Mouse (Mus musculus): ENCODE data around the gene Arfip1. TPM values are rescaled to one million over a fixed set of nuclear protein-coding genes. Genes with fewer than 3 reads are reported as not detected.

Gene Arfip1
- total RNA-seq, 2 experiments from 2014 or later, result 20.8 to 32.4 TPM

- peak; percentile 40; the same call in 1 of the 2 replicates for ATAC-seq (replicated peaks; ENCODE audit: poor library complexity)
Measured at GRCm38 (mm10) chr3:84492657-84493056, 89.8 kb downstream of the Arfip1 start.

GRCm38 (mm10) chr3:84492148-84492547 is 90.3 kb downstream of the Arfip1 start:
- peak; percentile 84 for ATAC-seq (replicated peaks; ENCODE audit: poor library complexity)

- ATAC-seq (replicated peaks; ENCODE audit: poor library complexity), result no peak
Measured at GRCm38 (mm10) chr3:84488716-84489115, 93.7 kb downstream of the Arfip1 start.

- ATAC-seq (replicated peaks; ENCODE audit: poor library complexity), result no peak
Measured at GRCm38 (mm10) chr3:84484891-84485290, 97.5 kb downstream of the Arfip1 start.

GRCm38 (mm10) chr3:84484333-84484732 is 98.1 kb downstream of the Arfip1 start:
- no peak for ATAC-seq (replicated peaks; ENCODE audit: poor library complexity)

GRCm38 (mm10) chr3:84482121-84482520 is 100.3 kb downstream of the Arfip1 start:
- no peak for ATAC-seq (replicated peaks; ENCODE audit: poor library complexity)

GRCm38 (mm10) chr3:84481104-84481503 is 101.3 kb downstream of the Arfip1 start:
- peak; percentile 56 for ATAC-seq (replicated peaks; ENCODE audit: poor library complexity)

- ATAC-seq (replicated peaks; ENCODE audit: poor library complexity), result peak; percentile 29
Measured at GRCm38 (mm10) chr3:84480006-84480897, 102.2 kb downstream of the Arfip1 start, which contains the start of gene Fhdc1. TSS of gene Fhdc1 (minus strand) at chr3:84480429.

- ATAC-seq (replicated peaks; ENCODE audit: poor library complexity), result peak; percentile 52
Measured at GRCm38 (mm10) chr3:84479293-84480005, 103.0 kb downstream of the Arfip1 start.

GRCm38 (mm10) chr3:84478896-84479292 is 103.5 kb downstream of the Arfip1 start:
- no peak for ATAC-seq (replicated peaks; ENCODE audit: poor library complexity)

- ATAC-seq (replicated peaks; ENCODE audit: poor library complexity), result no peak
Measured at GRCm38 (mm10) chr3:84478195-84478594, 104.2 kb downstream of the Arfip1 start.

- ATAC-seq (replicated peaks; ENCODE audit: poor library complexity), result no peak
Measured at GRCm38 (mm10) chr3:84477498-84477897, 104.9 kb downstream of the Arfip1 start.

- no peak for ATAC-seq (replicated peaks; ENCODE audit: poor library complexity)
Measured at GRCm38 (mm10) chr3:84474981-84475775, 107.2 kb downstream of the Arfip1 start.

GRCm38 (mm10) chr3:84474398-84474797 is 108.0 kb downstream of the Arfip1 start:
- no peak for ATAC-seq (replicated peaks; ENCODE audit: poor library complexity)

GRCm38 (mm10) chr3:84472955-84473354 is 109.5 kb downstream of the Arfip1 start:
- no peak for ATAC-seq (replicated peaks; ENCODE audit: poor library complexity)

GRCm38 (mm10) chr3:84472527-84472926 is 109.9 kb downstream of the Arfip1 start:
- ATAC-seq (replicated peaks; ENCODE audit: poor library complexity), result no peak

- peak; percentile 72 for ATAC-seq (replicated peaks; ENCODE audit: poor library complexity)
Measured at GRCm38 (mm10) chr3:84471146-84471545, 111.3 kb downstream of the Arfip1 start.

GRCm38 (mm10) chr3:84468111-84468453 is 114.3 kb downstream of the Arfip1 start:
- ATAC-seq (replicated peaks; ENCODE audit: poor library complexity), result peak; percentile 20

GRCm38 (mm10) chr3:84467419-84468110 is 114.9 kb downstream of the Arfip1 start:
- ATAC-seq (replicated peaks; ENCODE audit: poor library complexity), result peak; percentile 25

- peak; percentile 45 for ATAC-seq (replicated peaks; ENCODE audit: poor library complexity)
Measured at GRCm38 (mm10) chr3:84465822-84466500, 116.5 kb downstream of the Arfip1 start.
